Mouse (Mus musculus): Measurements from ENCODE around the gene Kctd7.

The Kctd7 gene

DNA sequence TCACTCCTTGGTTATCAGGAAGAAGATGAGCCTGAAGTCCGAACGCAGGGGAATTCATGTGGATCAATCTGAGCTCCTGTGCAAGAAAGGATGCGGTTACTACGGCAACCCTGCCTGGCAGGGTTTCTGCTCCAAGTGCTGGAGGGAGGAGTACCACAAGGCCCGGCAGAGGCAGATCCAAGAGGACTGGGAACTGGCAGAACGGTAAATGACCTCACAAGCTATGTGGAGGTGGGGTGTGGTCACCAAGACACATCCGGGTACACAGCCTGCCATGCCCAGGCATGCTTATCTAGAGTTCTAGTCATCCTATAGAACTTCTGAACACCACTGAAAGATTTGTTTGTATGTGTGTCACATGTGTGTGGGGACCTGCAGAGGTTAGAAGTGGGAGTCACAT, 42.7 kb downstream of the Kctd7 start:
- in situ Hi-C loops (cut with MboI, MseI): no loop called here

DNA sequence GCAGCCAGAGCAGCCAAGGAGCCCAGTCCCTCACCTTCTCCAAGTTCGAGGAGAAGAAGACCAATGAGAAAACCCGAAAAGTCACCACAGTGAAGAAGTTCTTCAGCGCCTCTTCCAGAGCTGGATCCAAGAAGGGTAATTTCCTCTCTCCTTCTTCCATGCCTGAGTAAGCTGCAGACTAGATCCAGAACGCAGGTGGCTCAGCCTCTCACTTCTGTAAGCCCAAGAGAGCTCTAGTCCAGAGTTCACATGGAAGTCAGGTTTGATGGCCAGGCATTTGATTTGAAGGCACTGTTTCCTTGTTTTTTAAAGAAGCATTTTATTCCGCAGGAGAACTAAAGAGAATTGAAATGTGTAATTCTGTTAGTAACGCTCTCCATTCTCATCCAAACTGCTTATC, 46.2 kb downstream of the Kctd7 start:
- in situ Hi-C loops (cut with MboI, MseI): no loop called here

GRCm38 (mm10) chr5:130191865-130192264, 47.2 kb downstream of the Kctd7 start:
- in situ Hi-C loops (cut with MboI, MseI): no loop called here

- in situ Hi-C loops (cut with MboI, MseI): no loop called here
Observed at GRCm38 (mm10) chr5:130192356-130192944, 47.8 kb downstream of the Kctd7 start.

GRCm38 (mm10) chr5:130193760-130194159, 49.1 kb downstream of the Kctd7 start:
- in situ Hi-C loops (cut with MboI, MseI): no loop called here

DNA sequence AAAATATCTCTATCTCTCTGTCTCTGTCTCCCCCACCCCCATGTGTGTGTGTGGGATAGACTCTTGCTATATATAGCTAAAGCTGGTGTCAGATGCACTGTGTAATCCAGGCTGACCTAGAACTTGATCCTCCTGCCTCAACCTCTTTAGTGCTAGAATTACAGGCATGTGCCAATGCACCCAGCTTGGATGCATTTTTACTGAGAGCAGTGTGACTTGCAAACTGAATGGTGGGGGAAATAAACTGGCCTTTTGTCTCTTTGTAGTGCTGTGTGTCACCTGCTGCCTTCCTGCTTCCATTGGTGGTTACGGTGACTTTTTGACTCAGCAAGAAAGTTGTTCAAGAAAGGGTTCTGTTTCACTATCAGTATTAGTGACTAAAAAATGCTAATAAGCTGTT, 51.6 kb downstream of the Kctd7 start:
- in situ Hi-C loops (cut with MboI, MseI): no loop called here

GRCm38 (mm10) chr5:130197454-130197853, 52.8 kb downstream of the Kctd7 start:
- in situ Hi-C loops (cut with MboI, MseI): no loop called here

- in situ Hi-C loops (cut with MboI, MseI): no loop called here
Observed at GRCm38 (mm10) chr5:130197981-130198380, 53.3 kb downstream of the Kctd7 start.

GRCm38 (mm10) chr5:130200233-130201029, 55.8 kb downstream of the Kctd7 start:
- in situ Hi-C loops (cut with MboI, MseI): no loop called here

DNA sequence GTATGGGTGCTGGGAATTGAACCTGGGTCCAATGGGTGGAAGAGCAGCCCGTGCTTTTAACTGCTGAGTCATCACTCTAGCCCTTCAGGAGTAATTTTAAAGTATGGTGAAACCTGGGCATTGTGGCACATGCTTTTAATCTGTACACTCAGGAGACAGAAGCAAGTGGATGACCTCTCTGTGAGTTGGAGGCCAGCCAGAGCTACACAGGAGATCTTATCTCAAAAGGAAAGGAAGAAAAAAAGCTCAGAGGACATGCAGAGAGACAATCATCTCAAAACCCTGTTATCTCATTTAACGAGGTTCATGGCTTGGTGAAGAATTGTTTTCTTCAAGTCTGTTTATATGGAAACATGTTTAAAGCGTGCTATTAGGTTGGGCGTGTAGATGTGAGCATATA, 59.3 kb downstream of the Kctd7 start:
- in situ Hi-C loops (cut with MboI, MseI): no loop called here

GRCm38 (mm10) chr5:130204560-130204959, 59.9 kb downstream of the Kctd7 start:
- in situ Hi-C loops (cut with MboI, MseI): no loop called here

All from T-helper 17 cell (primary cell).